Mouse (Mus musculus) gastrocnemius, postnatal 25 days (tissue): ENCODE data around the gene Gpr171. TPM values are rescaled to one million over a fixed set of nuclear protein-coding genes. Genes with fewer than 3 reads are reported as not detected.
"Not testable (repeated sequence)": the region's sequence is repeated elsewhere in the genome, so short reads cannot be mapped to it uniquely, and the experiment has no call there.

Experiments
- DNase-seq: peaks from one replicate; pipeline ENCODE4 v3.0.0; 2022
- long read RNA-seq, 2 experiments: library from polyadenylated mRNA; stranded (forward); transcript quantifications; one replicate each; pipeline ENCODE4 v2.0.0; 2021
- total RNA-seq, 2 experiments: library from RNA; stranded (reverse); gene quantifications; 1 replicate in 1 of 2; 2 replicates in 1 of 2; pipeline ENCODE4 v1.2.3; 2021

Gene Gpr171
- total RNA-seq = not detected
- long read RNA-seq, experiment 1 = 0 reads
- long read RNA-seq, experiment 2 = 0 reads

DNA sequence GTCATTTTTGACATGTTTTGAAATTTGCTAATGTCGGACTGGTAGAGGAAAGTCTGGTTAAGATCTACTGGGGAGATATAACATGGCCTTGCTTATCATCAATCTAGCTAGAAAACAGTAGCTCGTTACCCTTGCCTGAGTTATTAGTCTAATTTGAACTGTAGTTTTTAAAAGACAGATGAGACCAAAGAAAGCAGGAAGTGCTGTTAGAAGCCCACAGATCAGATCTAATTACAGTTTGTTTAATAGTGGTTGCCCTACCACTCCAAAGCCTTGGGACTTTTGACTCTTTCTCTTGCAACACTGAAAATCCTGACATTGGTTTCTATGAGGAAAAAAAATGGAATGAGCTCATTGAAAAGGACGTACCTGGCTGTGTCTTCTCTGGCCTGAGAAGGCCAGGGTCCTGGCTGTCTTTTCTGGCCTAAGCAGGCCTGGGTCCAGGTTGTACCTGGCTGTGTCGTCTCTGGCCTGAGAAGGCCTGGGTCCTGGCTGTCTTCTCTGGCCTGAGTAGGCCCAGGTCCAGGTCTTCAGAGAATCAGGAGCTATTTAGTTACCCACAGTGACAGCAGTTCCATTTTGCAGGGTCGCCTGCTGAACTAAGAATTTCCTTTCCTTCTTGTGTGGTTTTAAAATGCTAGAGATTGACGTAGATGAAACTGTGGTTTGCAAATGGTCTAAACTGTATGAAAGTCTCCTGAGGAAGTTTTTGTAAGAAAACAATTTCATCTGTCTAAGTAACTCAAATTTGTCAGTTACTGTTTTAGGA is at the start of gene Gpr171:
Gpr171 (minus strand) TSS at position 604 of the 769 bp plus-strand sequence.
- no peak for DNase-seq

DNA sequence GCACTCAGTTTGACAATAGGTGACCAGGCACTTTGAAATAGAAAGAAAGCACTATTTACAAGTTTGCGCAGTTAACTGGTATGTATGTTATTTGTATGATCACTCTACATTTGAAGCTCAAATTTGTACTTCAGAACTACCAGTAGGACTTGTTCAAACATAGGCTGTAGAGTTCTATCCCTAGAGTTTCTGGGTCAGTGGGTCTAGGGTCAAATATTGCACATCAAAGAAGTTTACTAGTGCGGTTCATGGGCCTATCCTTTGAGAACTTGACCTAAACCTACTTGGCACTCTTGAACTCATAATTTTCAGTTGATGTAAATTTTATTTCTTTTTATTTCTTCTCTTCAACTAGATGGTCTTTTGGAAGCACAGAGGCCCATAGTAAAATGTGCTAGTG is 49.0 kb upstream of the Gpr171 start:
- DNase-seq = no peak

DNA sequence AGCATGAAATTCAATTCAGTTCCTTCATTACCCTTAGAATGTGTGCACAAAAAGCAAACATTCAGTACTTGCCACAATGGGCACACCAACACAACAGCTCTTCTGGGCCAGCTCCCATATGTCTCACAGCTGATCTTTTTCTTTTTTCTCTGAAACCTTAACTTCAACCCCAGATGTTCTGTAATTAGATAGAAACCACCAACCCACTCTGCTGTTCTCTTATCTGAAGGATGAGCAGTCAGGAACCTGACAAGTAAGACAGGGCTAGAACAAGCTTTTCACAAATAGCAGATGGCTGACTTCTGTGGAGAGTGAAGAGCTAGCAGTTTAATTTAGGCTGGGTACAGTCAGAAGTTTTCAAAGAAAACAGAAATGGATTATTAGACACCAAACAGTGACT is 48.0 kb upstream of the Gpr171 start:
- no peak for DNase-seq

DNA sequence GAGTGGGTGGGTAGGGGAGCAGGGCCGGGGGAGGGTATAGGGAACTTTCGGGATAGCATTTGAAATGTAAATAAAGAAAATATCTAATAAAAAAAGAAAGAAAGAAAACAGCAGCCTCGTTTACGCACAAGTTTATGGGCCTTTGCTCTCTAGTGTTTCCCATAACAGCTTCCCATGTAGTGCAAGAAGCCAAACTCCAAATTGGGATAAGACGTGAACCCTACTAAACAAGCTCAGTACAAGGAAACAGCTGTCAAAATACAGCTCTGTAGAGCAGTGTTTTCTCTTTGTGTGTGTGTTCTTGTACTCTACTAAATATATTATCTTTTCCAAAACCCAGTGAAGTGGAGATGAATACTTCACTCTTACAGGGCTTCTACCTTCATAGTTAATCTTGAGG is 43.6 kb upstream of the Gpr171 start:
- no peak for DNase-seq

DNA sequence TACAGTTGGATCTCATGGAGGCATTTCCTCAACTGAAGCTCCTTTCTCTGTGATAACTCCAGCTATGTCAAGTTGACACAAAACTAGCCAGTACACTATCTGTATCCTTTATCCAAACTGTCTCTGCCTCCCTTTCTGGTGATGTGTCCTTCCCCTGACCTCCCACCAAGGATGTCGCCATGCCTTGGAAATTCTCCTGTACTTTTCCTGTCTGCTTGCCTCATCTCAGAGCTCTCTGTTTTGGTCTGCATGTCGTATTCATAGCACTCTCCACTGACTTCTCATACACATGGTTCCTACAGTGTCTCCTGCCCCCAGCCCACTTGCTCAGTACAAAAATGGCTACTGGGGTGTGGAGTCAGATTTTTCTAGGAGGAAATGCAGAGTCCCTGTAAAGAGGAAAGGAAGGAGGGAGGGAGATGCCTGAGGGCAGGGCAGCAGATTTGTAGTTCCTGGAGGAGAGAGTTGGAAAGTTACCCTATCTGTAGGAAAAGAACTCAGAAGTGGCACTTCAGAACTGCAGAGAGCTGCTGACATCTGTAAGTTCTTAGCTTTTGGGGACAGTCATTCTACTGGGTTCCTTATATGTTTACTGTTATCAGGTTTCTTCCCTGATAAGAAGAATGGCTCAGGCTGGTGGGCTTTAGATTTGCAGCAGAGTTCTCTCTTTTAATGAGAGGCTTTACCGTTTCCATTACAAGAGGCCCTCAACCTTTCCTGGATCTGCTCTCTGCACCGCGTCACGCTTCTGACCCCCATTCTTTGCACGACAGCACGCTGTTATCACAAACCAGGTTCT is 40.1 kb upstream of the Gpr171 start:
- DNase-seq = no peak

DNA sequence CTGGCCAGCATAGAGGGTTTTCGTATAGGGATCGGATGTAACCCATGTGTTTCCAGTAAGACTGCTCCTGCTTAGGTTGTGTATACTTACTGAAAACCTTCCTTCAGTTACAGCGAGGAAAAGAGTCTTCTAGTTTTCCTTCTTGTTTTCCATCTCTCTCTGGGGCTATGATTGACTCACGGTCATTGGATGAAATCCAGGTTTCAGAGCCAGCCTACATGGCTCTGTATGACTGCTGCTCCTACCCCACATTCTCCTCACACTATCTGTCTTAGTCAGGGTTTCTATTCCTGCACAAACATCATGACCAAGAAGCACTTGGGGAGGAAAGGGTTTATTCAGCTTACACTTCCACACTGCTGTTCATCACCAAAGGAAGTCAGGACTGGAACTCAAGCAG is 39.3 kb upstream of the Gpr171 start:
- DNase-seq = not testable (repeated sequence)

DNA sequence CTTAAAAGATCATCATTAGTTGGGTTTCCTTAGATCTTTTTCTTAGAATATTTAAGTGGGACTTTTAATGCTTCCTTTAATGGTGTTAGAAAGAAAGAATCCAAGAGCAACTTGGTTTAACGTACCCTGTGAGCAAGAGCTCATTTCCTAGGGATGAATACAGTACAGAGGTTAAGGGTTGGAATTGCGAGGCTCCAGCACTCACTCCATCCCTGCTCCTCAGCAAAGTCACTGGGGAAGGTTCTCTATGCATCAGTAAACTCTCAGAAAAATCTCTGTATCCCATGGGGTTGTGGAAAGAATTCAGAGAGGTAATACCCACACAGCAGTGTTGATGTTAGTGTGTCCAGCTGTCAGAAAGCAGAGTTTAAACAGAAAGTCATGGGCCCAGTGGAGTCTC is 38.5 kb upstream of the Gpr171 start:
- DNase-seq = no peak

DNA sequence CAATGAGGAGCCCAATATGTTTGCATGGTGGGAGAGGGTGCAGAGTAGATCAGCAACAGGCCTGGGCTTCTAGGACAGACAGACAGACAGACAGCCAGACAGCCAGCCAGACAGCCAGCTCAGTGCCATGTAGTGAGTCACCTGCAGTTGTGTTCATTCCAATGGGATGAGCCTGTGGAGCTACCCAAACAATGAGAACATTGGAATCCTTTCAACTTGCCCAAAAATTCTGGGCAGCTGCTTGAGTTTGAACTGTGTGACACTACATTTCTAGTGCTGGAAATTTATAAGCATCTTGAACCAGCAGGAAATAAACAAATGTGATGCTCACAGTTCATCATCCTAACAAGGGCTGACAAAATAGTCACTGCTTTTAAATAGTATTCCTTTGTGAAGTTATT is 38.0 kb upstream of the Gpr171 start:
- no peak for DNase-seq

DNA sequence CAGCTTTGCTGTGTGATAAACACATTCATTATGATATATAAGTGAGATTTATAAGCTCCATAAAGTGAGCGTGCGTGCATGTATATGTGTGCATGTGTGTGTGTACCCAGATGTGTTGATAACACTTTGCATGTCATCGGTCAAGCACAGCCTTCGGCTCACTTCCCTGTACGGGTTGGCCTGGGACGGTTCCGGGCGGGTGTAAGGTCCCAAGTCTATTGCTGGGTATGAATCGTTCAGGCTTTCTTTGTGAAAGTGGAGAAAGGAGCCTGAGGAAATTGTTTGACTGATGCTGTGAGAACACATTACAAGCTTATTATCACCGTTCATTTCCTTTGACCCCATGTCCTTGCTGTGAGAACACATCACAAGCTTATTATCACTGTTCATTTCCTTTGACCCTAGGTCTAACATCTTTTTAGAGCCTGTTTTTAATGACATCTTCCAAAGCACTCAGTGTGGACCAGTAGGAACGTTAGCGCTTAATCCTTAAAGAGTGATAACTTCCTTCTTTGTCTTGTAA is 37.4 kb upstream of the Gpr171 start:
- no peak for DNase-seq

DNA sequence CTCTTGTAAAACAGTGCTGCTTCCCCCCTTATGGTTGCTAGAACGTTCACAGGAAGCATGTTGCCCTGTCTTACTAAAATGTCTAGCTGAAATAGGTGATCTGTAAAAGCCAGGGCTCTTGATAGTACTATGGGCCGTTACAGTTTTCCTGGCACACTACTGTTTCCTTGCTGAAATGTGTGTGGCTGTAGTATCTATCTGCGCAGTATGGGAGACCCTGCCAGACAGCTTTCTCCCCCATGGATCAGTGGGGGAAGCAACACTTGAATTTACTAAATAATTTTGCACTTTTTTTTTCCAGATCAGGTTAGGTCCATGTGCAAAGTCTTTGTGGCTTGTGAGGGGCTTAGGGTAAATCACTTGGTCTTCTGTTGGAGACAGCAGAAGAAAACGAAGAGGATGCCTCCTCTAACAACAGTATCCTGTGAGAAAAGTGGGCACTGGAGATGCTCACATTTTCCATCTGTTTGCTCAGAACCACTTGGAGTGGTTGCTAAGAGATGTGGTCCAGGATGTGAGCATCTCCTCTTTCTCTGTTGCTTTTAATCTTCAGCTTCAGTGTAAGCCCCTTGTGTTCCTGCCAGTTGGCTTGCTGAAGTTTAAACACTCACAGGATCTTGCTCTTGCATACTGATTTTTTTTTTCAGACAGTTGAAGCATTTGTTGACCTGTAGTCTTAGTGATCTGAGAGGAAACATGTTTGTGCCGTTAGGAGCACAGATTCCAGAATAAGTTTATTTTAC is 34.5 kb upstream of the Gpr171 start:
- DNase-seq = no peak

DNA sequence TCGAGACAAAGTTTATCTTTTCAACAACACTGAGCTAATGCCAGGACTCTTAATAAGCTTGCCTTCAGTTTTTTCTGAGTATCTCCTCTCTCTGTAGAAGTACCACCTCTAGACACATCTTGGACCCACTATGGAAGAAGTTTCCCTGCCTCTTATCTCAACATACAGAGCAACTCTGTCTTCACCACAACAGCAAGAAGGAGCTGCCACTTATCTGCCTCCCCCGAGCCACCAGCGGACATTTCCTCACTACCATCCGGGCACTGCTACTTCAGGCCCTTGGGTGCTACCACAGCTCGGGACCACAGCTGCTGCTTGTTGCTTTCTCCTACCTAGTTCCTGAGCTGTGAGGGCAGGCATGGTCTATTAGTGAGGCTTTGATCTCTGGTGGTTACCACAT is 31.6 kb upstream of the Gpr171 start:
- DNase-seq = no peak

DNA sequence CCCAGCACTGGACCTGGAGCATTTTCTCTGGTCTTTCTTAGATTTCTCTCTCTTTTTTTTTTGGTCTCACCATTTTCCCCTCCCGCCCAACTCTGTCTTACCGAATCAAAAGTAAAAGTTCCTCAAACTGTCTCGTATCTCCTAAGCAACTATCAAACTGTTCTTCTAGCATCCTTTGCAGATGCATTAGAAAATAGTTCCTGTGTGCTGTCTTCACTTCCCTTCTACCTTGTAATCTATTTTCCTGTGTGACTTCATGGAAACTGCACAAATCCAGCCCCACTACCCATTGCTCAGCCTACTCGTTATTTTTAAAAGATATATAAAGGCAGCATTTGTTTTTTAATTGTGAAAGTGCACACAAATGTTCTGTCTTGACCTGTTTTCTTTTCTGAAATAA is 30.3 kb upstream of the Gpr171 start:
- no peak for DNase-seq

DNA sequence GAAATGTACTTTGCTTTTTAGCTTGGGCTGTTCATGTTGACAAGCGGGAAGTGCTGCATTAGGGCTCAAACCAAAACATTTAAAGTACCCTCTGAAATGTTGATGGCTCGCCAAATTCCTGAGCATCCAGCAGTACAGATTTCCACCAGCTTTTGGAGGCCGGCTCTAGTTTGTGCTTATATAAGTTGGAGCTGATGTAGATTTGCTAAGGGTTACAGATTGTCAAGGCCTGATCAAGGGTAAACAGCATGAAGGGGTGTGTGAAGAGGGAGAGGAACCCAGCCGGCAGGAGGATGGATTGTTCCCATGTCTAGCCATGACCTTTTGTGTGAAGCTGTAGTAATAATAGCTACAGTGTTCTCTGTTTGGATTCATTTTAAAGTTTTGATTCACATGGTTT is 29.5 kb upstream of the Gpr171 start:
- DNase-seq = no peak

DNA sequence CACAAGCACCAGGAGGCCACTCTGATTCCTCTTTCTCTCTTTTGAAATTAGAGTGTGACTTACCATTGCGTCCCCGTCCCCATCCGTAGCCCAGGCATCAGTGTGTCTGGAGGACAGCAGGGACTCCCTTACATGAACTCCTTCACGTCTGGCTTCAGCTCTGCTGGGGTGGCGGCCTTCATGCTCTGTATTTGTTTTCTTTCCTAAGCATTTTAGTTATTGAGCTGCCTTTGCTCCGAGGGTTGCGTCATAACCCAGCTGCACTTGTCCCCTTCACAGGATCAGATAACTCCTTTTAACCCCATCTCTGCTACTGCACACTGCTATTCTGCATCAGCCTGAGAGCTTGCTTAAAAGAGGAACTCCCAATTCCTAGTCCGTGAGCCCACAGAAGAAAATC is 28.8 kb upstream of the Gpr171 start:
- no peak for DNase-seq

DNA sequence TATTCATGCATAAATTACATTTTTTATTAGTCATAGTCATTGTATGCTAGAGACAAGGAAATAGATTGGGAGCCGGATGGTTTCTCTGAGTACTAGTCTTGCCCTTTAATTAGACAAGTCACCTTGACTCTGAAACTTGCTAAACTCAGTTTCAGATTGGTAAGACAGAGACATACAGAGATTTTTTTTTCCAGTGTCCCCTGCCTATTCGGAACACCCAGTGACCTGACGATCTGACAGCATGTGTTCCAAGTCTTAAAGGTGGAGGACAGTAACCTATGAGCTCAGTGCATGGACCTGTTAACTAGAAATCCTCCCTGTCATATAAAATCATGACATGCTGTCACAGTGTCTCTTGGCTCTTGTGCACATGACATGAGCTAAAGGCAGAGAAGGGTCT is 27.9 kb upstream of the Gpr171 start:
- DNase-seq = no peak

DNA sequence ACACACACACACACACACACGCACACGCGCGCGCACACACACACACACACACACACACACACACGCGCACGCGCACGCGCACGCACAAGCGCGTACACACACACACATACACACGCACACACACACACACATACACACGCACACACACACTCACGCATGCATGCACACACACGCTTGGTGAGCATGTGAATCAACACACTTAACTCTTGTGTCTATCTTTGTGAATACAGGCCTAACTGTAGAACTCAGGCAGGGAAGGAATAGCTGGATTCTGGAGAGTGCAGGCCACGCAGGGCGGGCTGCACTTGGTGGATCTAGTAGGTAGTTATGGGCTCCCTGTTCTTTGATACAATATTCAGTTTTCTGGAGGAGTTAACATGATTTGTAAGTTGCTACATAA is 27.1 kb upstream of the Gpr171 start:
- DNase-seq = no peak

DNA sequence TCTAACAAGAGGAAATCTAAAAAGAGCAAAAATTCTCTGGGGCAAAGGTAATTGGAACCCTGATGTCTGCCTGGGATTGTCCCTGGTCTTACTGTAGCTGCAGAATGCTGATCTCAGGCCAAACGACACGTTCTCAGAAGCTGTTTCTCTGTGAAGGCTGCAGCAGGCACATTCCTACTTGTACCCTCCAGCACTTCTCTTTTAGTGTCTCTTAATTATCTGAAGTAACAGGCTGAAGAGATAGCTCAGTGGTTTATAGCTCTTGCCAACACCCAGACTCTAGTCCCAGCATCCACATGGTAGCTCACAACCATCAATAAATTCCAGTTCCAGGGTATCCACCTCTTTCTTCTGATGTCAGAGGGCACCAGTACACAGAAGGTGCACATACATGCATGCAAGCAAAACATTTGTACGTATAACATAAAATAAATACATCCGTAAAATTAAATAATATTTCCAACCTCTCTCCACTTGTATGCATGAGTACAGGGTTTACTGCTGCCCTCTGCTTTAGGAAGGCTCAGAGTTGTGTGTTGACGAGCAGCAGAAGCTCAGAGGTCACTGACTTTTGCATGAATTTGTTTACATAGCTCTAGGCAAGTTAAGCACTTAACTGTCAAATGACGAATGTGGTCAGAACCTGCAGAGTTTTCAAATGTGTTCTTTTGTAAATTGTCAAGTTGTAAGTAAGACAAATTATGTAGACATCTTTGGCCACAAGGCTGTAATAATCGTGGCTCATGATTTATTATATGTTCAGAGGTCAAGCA is 24.3 kb upstream of the Gpr171 start:
- no peak for DNase-seq

DNA sequence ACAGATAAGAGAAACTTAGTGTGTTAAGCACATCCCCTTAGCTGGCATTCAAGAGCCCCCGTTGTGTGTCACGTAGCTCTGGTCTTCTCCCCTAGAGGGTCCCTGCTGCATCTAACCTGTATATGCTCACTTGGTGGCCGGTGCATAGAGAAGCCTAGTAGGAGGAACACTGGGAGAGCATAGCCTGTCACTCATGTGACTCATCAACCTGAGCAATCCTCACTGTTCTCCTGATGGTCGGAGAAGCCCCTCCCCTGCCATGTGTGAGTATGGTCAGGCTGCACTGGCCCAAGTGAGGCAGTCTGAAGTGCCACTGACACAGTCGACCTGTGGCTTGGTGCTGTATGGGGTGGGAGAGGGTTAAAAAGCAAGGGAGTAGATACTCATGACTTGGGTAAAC is 23.4 kb upstream of the Gpr171 start:
- no peak for DNase-seq

DNA sequence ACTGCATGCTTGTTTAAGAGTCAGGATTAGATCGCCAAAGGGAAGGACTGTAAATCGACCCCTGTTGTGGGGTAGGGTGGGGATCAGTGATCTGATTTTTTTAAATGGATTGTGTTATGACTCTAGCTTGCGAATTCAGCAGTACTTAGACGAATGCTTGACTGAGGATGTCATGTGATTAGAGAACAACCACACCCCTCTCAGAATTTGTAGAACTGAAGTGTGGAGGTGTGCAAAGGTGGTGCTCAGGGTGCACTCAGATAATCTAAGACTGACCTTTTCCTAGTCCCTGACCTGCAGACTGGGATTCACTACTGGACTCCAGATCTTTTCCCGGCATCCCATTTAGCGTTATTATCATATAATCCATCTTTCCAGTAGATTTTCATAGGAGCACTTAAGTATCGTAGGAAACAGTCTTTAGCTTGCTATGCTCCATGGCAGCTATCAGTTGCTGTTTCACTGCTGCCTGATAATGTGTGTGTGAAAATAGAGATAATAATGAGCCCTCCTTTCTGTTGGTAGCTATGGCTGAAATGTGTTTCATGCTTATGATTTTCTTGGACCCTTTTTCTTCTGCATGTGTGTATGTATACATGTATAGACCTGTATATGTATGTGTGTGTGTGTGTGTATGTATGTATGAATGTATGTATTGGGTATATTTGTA is 20.3 kb upstream of the Gpr171 start:
- no peak for DNase-seq

DNA sequence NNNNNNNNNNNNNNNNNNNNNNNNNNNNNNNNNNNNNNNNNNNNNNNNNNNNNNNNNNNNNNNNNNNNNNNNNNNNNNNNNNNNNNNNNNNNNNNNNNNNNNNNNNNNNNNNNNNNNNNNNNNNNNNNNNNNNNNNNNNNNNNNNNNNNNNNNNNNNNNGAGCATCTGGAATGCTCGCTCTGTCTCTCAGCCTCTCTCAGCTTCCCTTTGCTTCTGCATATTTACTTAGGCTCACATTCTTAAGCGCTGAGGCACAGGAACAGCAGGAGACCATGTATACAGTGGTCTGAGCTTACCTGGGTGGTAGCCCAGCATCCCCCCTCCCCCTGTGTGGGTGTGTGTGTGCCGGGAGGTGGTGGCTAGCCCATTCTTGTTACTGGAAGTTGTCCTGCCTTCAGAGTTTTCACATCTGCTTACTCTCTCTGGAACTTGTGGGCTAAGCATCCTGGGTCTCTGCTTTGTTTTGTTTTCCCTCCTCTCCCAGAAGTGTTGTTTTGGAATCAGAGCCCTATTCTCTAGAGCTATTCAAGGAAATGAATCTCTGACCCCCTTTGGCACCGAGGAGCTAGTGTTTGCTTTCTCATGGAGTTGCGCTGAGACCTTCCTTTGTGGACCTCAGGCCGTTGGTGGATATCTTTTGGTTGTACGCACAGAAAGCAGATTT is 19.6 kb upstream of the Gpr171 start:
- DNase-seq = no peak
